Mouse (Mus musculus) liver, embryonic 14.5 days (tissue): ENCODE measurements around the gene Slc6a21.

Source experiments
- CTCF ChIP-seq: IDR thresholded peaks from 2 replicates; pipeline ENCODE4 v1.5.1; 2016; ENCODE audit warnings: antibody characterized with exemption, low read depth, control low read depth
- EP300 ChIP-seq: IDR thresholded peaks from 2 replicates; pipeline ENCODE4 v1.6.1; 2016; ENCODE audit warnings: antibody characterized with exemption, low read depth

GRCm38 (mm10) chr7:45264348-45264747, 13.0 kb upstream of the Slc6a21 start:
- TF ChIP-seq CTCF: no peak
- no peak for TF ChIP-seq EP300
